Mouse (Mus musculus): ENCODE data around the gene Pde1a.

The Pde1a gene

GRCm38 (mm10) chr2:80128861-80129698, at the start of gene Pde1a:
Gene Pde1a, minus strand, starts transcription at chr2:80129458.
- DNase-seq (ENCODE audit: inconsistent age in 2 of 2, low spot score in 1 of 2): no peak

DNA sequence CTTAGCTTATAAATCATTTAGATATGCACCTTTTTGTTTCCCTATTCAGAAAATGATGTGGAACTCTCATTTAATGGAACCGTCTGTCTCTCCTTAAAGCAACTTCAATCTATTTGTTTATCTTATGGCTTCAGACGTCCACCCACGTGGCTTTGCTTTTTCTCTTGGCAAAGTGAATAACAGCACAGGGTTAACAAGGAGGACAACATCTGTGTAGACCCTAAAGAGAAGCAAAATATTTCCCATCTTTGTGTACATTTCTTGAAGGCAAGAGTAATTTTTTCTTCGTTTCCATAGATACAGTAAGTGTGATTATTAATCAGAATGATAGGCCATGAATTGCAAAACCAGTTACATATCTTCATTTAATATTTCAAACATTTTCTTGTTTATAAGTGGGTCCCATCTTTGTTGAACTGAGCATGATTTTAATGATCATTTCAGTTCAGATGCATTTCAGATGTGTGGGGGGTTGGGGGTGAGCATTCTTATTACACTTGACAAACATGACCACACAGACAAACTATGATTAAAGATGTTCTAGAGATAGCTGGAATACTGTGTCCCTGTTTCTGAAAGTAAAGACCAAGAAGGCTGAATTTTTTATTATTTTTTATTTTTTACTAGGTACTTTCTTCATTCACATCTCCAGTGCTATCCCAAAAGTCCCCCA, 49.5 kb upstream of the Pde1a start:
- no peak for DNase-seq (ENCODE audit: inconsistent age in 2 of 2, low spot score in 1 of 2)

GRCm38 (mm10) chr2:80178154-80178553, 48.9 kb upstream of the Pde1a start:
- DNase-seq (ENCODE audit: inconsistent age in 2 of 2, low spot score in 1 of 2): no peak

DNA sequence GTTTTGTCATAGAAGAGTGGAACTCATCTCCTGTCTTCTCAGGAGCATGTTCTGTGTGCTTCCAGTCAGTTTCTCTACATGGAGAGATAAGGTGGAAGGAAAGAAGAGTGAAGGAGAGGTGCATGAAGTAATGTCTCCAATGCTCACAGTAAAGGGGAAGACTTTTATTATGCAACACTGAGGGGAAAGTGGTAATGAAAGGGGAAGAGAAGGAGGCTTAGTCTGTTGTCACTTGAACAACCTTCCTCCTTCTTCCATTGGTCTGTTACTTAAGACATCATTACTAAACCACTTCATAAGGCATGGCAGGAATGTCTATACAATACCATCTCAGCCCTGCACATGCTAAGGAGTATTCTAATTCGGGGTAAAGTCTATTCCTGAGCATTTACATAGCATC, 38.8 kb upstream of the Pde1a start:
- no peak for DNase-seq (ENCODE audit: inconsistent age in 2 of 2, low spot score in 1 of 2)

GRCm38 (mm10) chr2:80158784-80159183, 29.5 kb upstream of the Pde1a start:
- DNase-seq (ENCODE audit: inconsistent age in 2 of 2, low spot score in 1 of 2): no peak

- DNase-seq (ENCODE audit: inconsistent age in 2 of 2, low spot score in 1 of 2): no peak
Observed at GRCm38 (mm10) chr2:80158196-80158595, 28.9 kb upstream of the Pde1a start.

GRCm38 (mm10) chr2:80150019-80150418, 20.8 kb upstream of the Pde1a start:
- no peak for DNase-seq (ENCODE audit: inconsistent age in 2 of 2, low spot score in 1 of 2)

DNA sequence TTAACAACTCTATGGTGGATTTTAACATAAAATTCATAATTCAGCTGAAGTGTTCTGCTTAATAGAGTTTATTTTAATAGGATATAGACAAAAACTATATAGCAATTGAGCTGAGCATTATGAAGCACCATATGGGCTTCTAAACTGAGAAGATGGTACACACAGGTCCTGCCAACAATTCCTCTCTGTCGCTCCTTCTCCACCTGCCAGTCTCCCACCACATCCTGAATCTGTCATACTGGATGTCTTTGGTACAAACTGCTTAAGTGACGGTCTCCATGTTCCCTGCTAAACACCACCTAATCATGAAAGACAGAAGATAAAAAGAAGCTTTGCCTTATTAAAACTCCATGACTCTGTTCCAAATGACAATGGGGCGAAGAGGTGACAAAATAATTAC, 20.1 kb upstream of the Pde1a start:
- DNase-seq (ENCODE audit: inconsistent age in 2 of 2, low spot score in 1 of 2): no peak

DNA sequence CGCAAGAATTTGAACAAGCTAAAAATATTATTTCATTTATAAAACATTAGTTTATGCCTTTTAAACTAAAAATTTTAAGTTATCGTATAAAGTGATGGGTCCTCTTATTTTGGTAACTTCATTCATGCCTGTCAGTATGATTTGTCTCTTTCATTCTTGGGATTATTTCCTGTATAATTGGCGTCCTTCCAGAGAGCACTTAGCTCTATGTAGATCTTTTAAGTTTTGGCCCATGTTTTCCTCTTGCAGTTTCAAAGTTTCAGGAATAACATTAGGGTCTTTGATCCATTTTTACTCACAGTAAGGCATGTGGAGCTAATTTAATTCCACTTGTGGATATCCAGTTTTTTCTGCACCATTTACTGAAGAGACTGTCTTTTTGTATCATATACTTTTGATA, 5.8 kb upstream of the Pde1a start:
- no peak for DNase-seq (ENCODE audit: inconsistent age in 2 of 2, low spot score in 1 of 2)

DNA sequence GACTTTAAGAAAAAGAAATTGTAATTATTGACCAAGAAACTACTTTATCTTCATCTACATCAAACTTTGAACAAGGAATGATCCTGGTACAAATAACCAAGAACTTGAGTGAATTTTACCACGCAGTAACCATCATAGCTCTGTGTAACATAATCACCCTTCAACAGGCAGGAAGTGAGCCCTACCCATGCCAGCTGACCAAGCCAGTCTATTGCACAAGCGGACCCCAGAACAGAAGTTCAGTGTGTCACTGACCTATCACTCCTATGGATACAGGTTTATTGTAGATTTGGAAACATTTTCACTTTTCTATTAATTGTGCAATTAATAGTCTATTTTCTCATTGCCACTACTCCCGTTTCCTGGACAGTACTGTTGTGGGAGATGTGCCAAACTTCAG, 3.4 kb upstream of the Pde1a start:
- no peak for DNase-seq (ENCODE audit: inconsistent age in 2 of 2, low spot score in 1 of 2)

DNA sequence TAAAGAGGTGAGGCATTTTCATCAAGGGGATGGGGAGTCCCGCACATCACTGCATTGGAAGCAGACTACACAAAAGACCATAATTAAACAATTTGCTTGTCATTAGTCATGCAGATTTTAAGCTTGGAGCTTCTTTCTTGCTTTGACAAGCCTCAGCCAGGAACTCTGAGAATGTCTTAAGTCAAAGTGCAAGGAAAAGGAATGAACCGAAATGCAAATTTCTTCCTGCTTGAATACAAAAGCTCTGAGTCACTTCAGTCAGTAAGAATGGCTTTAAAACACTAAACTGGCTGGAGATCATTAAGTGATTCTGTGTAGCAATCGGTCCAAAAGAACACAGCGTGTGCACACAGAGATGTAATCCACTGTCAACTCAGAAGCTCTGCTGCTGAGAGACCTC, 2.6 kb downstream of the Pde1a start:
- DNase-seq (ENCODE audit: inconsistent age in 2 of 2, low spot score in 1 of 2): no peak

DNA sequence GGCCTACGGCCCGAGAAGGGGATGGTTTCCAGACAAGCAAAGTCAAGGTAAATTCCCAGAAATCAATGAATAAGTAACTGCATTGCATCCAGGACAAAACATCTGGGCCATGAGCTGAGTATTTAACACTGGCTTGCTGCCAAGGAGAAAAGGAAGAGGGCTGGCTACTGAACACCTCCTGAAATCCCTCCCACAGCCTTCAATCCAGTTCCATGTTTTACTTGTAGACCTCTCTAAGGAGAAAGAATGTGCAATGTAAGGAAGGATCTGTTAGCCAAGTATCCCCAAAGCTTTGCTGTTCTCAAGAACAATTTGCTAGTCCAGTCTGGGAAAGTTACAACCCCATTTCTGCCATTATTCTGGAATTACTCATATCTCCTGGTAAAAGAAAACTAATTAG, 42.4 kb downstream of the Pde1a start:
- DNase-seq (ENCODE audit: inconsistent age in 2 of 2, low spot score in 1 of 2): no peak

GRCm38 (mm10) chr2:80080090-80080821, 49.0 kb downstream of the Pde1a start:
- DNase-seq (ENCODE audit: inconsistent age in 2 of 2, low spot score in 1 of 2): no peak

GRCm38 (mm10) chr2:80079618-80080017, 49.6 kb downstream of the Pde1a start:
- DNase-seq (ENCODE audit: inconsistent age in 2 of 2, low spot score in 1 of 2): no peak

GRCm38 (mm10) chr2:80076323-80076722, 52.9 kb downstream of the Pde1a start:
- DNase-seq (ENCODE audit: inconsistent age in 2 of 2, low spot score in 1 of 2): no peak

DNA sequence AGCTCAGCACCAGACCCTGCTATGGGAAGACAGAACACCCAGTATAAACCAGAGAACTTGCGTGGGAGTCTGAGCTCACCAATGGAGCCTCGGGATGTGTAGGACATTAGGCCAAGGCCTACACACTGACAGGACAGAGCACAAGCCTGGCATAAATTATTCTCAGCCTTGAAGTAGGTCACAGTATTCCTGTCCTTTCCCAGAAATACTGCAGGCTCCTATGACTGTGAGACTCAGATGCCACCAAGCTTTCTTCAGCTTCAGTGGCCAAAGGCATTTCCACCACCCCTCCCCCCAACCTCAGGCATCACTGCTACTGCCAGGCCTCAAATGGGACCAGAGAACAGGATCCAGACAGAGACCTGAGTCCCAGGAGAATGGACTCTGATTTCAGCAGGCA, 54.7 kb downstream of the Pde1a start:
- peak; percentile 43 to 68 for DNase-seq (ENCODE audit: inconsistent age in 2 of 2, low spot score in 1 of 2)

- no peak for DNase-seq (ENCODE audit: inconsistent age in 2 of 2, low spot score in 1 of 2)
Observed at GRCm38 (mm10) chr2:80074046-80074445, 55.2 kb downstream of the Pde1a start.

DNA sequence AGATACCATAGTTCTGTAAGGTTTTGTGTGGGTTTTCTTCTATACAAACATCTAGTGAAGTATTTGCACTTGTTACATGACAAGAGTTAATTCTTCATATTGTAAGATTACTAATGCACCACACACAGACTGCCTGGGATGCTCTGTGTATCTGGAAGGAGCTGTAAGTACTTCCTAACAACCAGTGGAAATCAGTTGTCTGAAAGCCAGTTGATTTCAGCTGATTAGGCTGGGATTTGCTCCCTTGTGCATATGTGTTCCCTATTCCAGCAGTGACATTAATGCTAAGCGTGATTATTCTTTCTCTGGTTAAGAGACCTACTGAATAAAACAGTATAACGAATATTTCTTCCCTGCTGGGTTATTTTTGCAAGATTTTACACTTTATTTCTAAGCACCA, 55.8 kb downstream of the Pde1a start:
- DNase-seq (ENCODE audit: inconsistent age in 2 of 2, low spot score in 1 of 2): no peak

GRCm38 (mm10) chr2:80069745-80070144, 59.5 kb downstream of the Pde1a start:
- DNase-seq (ENCODE audit: inconsistent age in 2 of 2, low spot score in 1 of 2): peak; percentile 47 to 80

GRCm38 (mm10) chr2:80066449-80066848, 62.8 kb downstream of the Pde1a start:
- no peak for DNase-seq (ENCODE audit: inconsistent age in 2 of 2, low spot score in 1 of 2)

DNA sequence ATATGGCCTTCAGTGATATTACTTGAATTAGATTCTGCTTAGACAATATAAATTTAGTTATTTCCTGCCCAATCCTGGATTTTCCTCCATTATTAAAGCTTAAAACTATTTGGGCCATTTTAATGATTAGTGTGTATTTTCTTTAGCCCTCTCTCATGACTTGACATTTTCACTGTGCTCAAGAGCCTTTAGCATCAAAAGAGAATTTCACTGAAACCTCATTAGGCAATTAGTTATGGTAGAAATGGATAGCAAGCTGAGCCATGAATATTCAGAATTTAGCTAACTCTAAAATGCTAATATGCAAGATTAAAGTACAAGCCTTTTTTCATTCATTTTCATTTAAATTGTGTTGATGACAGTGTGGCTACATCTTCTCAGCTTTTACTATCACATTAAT, 73.2 kb downstream of the Pde1a start:
- no peak for DNase-seq (ENCODE audit: inconsistent age in 2 of 2, low spot score in 1 of 2)

DNA sequence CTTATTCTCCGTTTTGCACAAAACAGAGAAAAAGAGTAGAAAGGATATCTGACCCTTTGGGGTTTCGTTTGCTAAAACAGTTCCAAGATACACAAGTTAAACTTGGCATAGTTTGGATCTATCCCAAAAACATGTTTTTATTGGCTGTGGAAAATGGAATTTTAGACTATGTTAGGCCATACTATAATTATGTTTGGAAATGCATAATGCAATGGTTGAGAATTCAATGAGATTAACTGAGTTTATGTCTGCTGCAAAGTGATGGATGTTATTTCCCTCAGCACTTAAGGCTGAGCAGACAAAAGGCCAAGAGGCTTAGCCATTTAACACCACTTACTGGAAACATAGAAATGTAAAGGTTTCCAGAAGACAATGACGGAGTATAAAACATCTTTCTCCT, 75.2 kb downstream of the Pde1a start:
- no peak for DNase-seq (ENCODE audit: inconsistent age in 2 of 2, low spot score in 1 of 2)
